Mouse (Mus musculus) liver, embryonic 15.5 days (tissue): ENCODE measurements at regions not wholly inside any gene's neighbourhood (a gene's known extent, or its start where the extent isn't known, plus 50 kb on each side); places are given as distances from the start of the nearest gene placed in this dataset.

Source experiments
- ATAC-seq: fragments of 200-750 bp; cut with Nextera tagmentation; 2 replicates; pipeline ENCODE4 v1.8.0; 2017; ENCODE audit warnings: moderate number of reproducible peaks, mild to moderate bottlenecking, moderate library complexity; ENCODE audit not compliant: insufficient read depth
- H3K27ac ChIP-seq: fragments of 300-500 bp; sonication (generic); replicated peaks from 2 replicates; pipeline ENCODE4 v1.5.1; 2015; ENCODE audit warnings: mild to moderate bottlenecking, inconsistent platforms
- H3K27me3 ChIP-seq: fragments of 300-500 bp; sonication (generic); 2 replicates; pipeline ENCODE4 v1.6.1; 2015; ENCODE audit warnings: mild to moderate bottlenecking, inconsistent platforms
- H3K36me3 ChIP-seq: fragments of 300-500 bp; sonication (generic); replicated peaks from 2 replicates; pipeline ENCODE4 v1.6.1; 2015; ENCODE audit warnings: moderate library complexity, mild to moderate bottlenecking, inconsistent platforms
- H3K4me1 ChIP-seq: fragments of 300-500 bp; sonication (generic); replicated peaks from 2 replicates; pipeline ENCODE4 v1.6.1; 2015; ENCODE audit warnings: inconsistent platforms
- H3K4me2 ChIP-seq: fragments of 300-500 bp; sonication (generic); 2 replicates; pipeline ENCODE4 v1.6.1; 2015; ENCODE audit warnings: moderate library complexity, mild to moderate bottlenecking, inconsistent platforms
- H3K4me3 ChIP-seq: fragments of 300-500 bp; sonication (generic); replicated peaks from 2 replicates; pipeline ENCODE4 v1.5.1; 2015; ENCODE audit warnings: mild to moderate bottlenecking, inconsistent platforms
- H3K9ac ChIP-seq: fragments of 300-500 bp; sonication (generic); 2 replicates; pipeline ENCODE4 v1.6.1; 2015; ENCODE audit warnings: moderate library complexity, mild to moderate bottlenecking, inconsistent platforms
- H3K9me3 ChIP-seq: fragments of 300-500 bp; sonication (generic); replicated peaks from 2 replicates; pipeline ENCODE4 v1.6.1; 2016; ENCODE audit warnings: inconsistent platforms
- WGBS: fragments of 180-500 bp; shearing (Covaris S2); methylation state at CpG from one replicate; pipeline ENCODE4 v1.1.7; 2015; ENCODE audit warnings: mixed read lengths; ENCODE audit not compliant: insufficient replicate concordance; 5-methylcytosine and 5-hydroxymethylcytosine counted together

GRCm38 (mm10) chr13:52179977-52180376 lies 333.5 kb downstream of the Gadd45g start:
- Histone ChIP-seq H3K9ac (no peak overlapping the region), H3K4me2 (no peak overlapping the region), H3K4me3 (no peak overlapping the region), H3K36me3 (no peaks in the 10 kb centered on the region), H3K9me3 (no peaks in the 10 kb centered on the region), H3K27me3 (no peaks in the 10 kb centered on the region), H3K27ac (no peak overlapping the region), H3K4me1 (no peaks in the 10 kb centered on the region; the same call in 1 of the 2 replicates)
- ATAC-seq = no peak; the same call in 1 of the 2 replicates
- 57% methylated on average over 4 of the region's 4 CpGs for WGBS

DNA sequence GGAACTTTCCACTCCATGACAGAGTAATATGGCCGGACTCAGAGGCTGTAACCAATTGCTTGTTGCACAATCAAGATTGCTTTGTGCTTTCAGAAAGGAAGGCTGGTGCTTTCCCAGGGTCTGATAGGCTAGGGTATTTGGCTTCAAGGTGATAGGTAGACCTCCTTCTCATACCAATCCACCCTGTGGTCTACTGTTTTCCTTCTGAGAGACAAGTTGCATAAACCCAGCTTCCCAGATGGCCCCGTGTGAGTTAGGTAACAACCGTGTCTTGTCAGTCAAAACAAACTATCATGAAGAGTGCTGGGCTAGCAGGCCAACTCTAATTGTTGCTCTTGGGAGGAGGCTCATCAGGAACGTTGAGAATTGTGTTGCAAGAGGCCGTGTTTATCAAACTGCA lies 337.2 kb downstream of the Gadd45g start:
- H3K4me3 ChIP-seq = no peak overlapping the region
- 37% methylated on average over 5 of the region's 5 CpGs for WGBS
- ATAC-seq = no peak
- no peak overlapping the region for H3K9ac ChIP-seq
- peaks cover 7% of the 10 kb centered on the region; the same call in 1 of the 2 replicates for H3K4me1 ChIP-seq
- no peaks in the 10 kb centered on the region for H3K27me3 ChIP-seq
- no peak overlapping the region for H3K27ac ChIP-seq
- H3K4me2 ChIP-seq = no peak overlapping the region
- H3K36me3 ChIP-seq = no peaks in the 10 kb centered on the region
- H3K9me3 ChIP-seq = no peaks in the 10 kb centered on the region

DNA sequence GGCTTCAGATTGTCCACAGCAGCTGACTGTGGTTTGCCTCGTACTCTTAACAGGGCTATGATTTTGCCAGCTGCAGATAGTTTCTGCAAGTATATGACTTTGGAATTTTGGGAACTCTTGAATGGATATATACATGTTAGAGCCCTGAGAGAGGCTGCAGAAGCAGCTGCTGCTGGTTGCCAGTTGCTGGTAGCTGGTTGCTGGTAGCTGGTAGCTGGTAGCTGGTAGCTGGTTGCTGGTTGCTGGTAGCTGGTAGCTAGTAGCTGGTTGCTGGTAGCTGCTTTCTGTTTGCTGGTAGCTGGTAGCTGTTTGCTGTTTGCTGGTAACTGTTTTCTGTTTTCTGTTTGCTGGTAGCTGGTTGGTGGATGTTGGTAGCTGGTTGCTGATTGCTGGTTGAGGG lies 339.1 kb downstream of the Gadd45g start:
- H3K9ac ChIP-seq = no peak overlapping the region
- H3K4me2 ChIP-seq = no peak overlapping the region
- WGBS = 43% methylated on average over 1 of the region's 1 CpGs
- H3K4me3 ChIP-seq = no peak overlapping the region
- no peak for ATAC-seq
- peaks cover 7% of the 10 kb centered on the region; the same call in 1 of the 2 replicates for H3K4me1 ChIP-seq
- H3K9me3 ChIP-seq = no peaks in the 10 kb centered on the region
- H3K36me3 ChIP-seq = no peaks in the 10 kb centered on the region
- H3K27me3 ChIP-seq = no peaks in the 10 kb centered on the region
- no peak overlapping the region for H3K27ac ChIP-seq

- ATAC-seq = peak; percentile 85
- Histone ChIP-seq H3K4me3 (no peak overlapping the region), H3K36me3 (no peaks in the 10 kb centered on the region), H3K9ac (no peak overlapping the region), H3K27ac (peak overlapping the region; percentile 57), H3K4me2 (no peak overlapping the region), H3K9me3 (no peaks in the 10 kb centered on the region), H3K27me3 (no peaks in the 10 kb centered on the region), H3K4me1 (peaks cover 7% of the 10 kb centered on the region; the same call in 1 of the 2 replicates)
- 76% methylated on average over 8 of the region's 8 CpGs for WGBS
Measured at GRCm38 (mm10) chr13:52187841-52188604, 341.5 kb downstream of the Gadd45g start.

DNA sequence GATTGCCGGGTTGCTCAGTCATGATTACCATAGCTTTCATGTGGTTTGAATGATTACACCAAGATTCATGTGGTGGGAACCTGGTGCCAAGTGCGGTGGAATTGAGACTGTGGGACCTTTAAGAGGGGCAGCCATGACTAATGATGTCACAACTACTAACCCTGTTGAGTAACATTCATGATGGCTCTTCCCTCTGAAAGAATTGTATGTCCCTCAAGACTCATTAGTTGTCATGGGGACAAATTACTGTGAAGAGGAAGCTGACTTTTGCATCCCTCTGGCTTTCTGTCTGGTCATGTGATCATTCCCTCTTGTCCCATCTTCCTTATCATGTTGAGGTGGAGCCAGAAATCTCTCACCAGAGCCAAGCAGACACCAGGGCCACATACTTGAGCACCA lies 342.1 kb downstream of the Gadd45g start:
- no peaks in the 10 kb centered on the region for H3K9me3 ChIP-seq
- peak overlapping the region; percentile 55; the same call in 1 of the 2 replicates for H3K27ac ChIP-seq
- no peaks in the 10 kb centered on the region for H3K27me3 ChIP-seq
- peaks cover 7% of the 10 kb centered on the region; the same call in 1 of the 2 replicates for H3K4me1 ChIP-seq
- WGBS = 60% methylated on average over 2 of the region's 2 CpGs
- no peak for ATAC-seq
- no peaks in the 10 kb centered on the region for H3K36me3 ChIP-seq
- H3K9ac ChIP-seq = no peak overlapping the region
- H3K4me2 ChIP-seq = no peak overlapping the region
- no peak overlapping the region for H3K4me3 ChIP-seq

GRCm38 (mm10) chr13:52189382-52189923 lies 341.6 kb downstream of the Diras2 start:
- no peaks in the 10 kb centered on the region for H3K36me3 ChIP-seq
- no peak for ATAC-seq
- H3K9ac ChIP-seq = no peak overlapping the region
- no peak overlapping the region for H3K4me2 ChIP-seq
- H3K4me3 ChIP-seq = no peak overlapping the region
- 0 out of 2 replicates have a peak, but pooled peaks cover 7% of the 10 kb centered on the region for H3K4me1 ChIP-seq
- 52% methylated on average over 10 of the region's 10 CpGs for WGBS
- no peaks in the 10 kb centered on the region for H3K9me3 ChIP-seq
- H3K27ac ChIP-seq = no peak overlapping the region
- no peaks in the 10 kb centered on the region for H3K27me3 ChIP-seq

DNA sequence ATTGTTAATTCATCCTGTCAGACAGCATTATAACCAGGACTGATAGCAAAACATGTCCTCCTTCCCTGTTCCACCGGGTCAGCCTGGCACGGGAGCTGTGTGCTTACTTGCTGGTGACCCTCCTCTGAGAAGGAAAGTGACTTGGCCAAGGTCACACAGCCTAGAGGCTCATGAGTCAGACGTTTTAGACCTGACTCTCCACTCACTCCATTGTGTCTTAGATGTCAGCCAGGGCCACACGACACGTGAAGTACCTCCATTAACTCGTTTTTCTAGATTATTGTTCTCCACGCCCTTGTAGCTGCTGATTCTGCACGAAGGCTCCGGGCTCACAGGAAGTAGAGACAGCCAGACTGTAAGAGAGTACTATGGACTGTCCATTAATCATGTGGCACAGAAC lies 340.8 kb downstream of the Diras2 start:
- H3K9me3 ChIP-seq = no peaks in the 10 kb centered on the region
- 0 out of 2 replicates have a peak, but pooled peaks cover 7% of the 10 kb centered on the region for H3K4me1 ChIP-seq
- H3K27ac ChIP-seq = no peak overlapping the region
- H3K27me3 ChIP-seq = no peaks in the 10 kb centered on the region
- no peaks in the 10 kb centered on the region for H3K36me3 ChIP-seq
- no peak for ATAC-seq
- no peak overlapping the region for H3K9ac ChIP-seq
- WGBS = 50% methylated on average over 9 of the region's 9 CpGs
- no peak overlapping the region for H3K4me2 ChIP-seq
- no peak overlapping the region for H3K4me3 ChIP-seq

DNA sequence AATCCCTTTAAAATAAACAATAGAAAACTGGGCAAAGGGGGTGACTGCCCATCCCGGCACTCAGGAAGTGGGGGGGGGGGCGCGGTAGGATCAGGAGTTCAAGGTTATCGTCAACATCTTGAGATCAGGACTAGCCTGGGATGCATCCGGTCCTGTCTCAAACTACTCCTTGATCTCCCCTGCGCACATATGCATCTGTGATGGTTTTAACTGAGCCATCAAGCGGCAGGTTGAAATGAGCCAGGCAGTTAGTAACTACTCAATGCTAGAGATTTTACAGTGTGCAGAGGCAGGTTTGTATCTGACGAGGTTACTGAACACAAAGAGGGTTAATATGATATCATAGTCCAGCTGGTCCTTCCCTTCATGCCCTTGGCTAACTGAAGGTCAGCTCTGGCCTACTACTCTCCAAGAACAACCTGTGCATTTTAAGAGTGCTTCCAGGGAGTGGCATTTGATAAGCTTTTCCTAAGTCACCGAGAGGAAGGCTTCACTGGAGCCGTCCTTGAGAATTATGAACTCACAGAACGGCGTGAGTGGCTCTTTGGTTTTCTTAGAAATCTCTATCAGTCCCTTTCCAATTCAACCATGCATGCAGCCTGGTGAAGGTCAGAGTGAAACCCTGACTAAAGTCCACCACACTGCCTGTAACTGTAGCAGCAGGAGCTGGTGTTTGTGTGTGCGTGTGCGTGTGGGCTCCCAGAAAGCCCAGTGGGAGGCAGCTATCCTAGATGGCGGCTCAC lies 340.1 kb downstream of the Diras2 start:
- H3K36me3 ChIP-seq = no peaks in the 10 kb centered on the region
- no peak overlapping the region for H3K27ac ChIP-seq
- WGBS = 64% methylated on average over 15 of the region's 15 CpGs
- 0 out of 2 replicates have a peak, but pooled peaks cover 7% of the 10 kb centered on the region for H3K4me1 ChIP-seq
- H3K4me2 ChIP-seq = no peak overlapping the region
- no peaks in the 10 kb centered on the region for H3K27me3 ChIP-seq
- no peak overlapping the region for H3K4me3 ChIP-seq
- ATAC-seq = no peak
- H3K9me3 ChIP-seq = no peaks in the 10 kb centered on the region
- H3K9ac ChIP-seq = no peak overlapping the region

GRCm38 (mm10) chr13:52196917-52197316 lies 334.2 kb downstream of the Diras2 start:
- 48% methylated on average over 5 of the region's 5 CpGs for WGBS
- H3K9ac ChIP-seq = no peak overlapping the region
- ATAC-seq = no peak
- no peaks in the 10 kb centered on the region for H3K27me3 ChIP-seq
- H3K27ac ChIP-seq = no peak overlapping the region
- no peak overlapping the region for H3K4me2 ChIP-seq
- no peaks in the 10 kb centered on the region for H3K9me3 ChIP-seq
- no peaks in the 10 kb centered on the region for H3K36me3 ChIP-seq
- H3K4me3 ChIP-seq = no peak overlapping the region
- H3K4me1 ChIP-seq = no peaks in the 10 kb centered on the region

- 56% methylated on average over 7 of the region's 7 CpGs for WGBS
- Histone ChIP-seq H3K4me3 (no peak overlapping the region), H3K27me3 (no peaks in the 10 kb centered on the region), H3K4me2 (no peak overlapping the region), H3K9me3 (no peaks in the 10 kb centered on the region), H3K4me1 (no peaks in the 10 kb centered on the region), H3K9ac (no peak overlapping the region), H3K36me3 (no peaks in the 10 kb centered on the region), H3K27ac (no peak overlapping the region)
- ATAC-seq = no peak
Measured at GRCm38 (mm10) chr13:52198649-52199348, 332.3 kb downstream of the Diras2 start.

- 20% methylated on average over 1 of the region's 1 CpGs for WGBS
- Histone ChIP-seq H3K27me3 (no peaks in the 10 kb centered on the region), H3K4me1 (no peaks in the 10 kb centered on the region), H3K9ac (no peak overlapping the region), H3K9me3 (no peaks in the 10 kb centered on the region), H3K27ac (no peak overlapping the region), H3K4me3 (no peak overlapping the region), H3K36me3 (no peaks in the 10 kb centered on the region), H3K4me2 (no peak overlapping the region)
- ATAC-seq = no peak
Measured at GRCm38 (mm10) chr13:52202372-52202771, 328.7 kb downstream of the Diras2 start.
